Mouse (Mus musculus): ENCODE results near the gene Lrrc75a. TPM values are rescaled to one million over a fixed set of nuclear protein-coding genes. Genes with fewer than 3 reads are reported as not detected.

Lrrc75a gene
- 5.4 and 21.2 TPM in 2 replicates for polyA plus RNA-seq (2012; rRNA removed; ENCODE audit: low replicate concordance)

GRCm38 (mm10) chr11:62647661-62648590 lies at the start of gene Lrrc75a:
Lrrc75a (minus strand) TSS chr11:62648523.

DNA sequence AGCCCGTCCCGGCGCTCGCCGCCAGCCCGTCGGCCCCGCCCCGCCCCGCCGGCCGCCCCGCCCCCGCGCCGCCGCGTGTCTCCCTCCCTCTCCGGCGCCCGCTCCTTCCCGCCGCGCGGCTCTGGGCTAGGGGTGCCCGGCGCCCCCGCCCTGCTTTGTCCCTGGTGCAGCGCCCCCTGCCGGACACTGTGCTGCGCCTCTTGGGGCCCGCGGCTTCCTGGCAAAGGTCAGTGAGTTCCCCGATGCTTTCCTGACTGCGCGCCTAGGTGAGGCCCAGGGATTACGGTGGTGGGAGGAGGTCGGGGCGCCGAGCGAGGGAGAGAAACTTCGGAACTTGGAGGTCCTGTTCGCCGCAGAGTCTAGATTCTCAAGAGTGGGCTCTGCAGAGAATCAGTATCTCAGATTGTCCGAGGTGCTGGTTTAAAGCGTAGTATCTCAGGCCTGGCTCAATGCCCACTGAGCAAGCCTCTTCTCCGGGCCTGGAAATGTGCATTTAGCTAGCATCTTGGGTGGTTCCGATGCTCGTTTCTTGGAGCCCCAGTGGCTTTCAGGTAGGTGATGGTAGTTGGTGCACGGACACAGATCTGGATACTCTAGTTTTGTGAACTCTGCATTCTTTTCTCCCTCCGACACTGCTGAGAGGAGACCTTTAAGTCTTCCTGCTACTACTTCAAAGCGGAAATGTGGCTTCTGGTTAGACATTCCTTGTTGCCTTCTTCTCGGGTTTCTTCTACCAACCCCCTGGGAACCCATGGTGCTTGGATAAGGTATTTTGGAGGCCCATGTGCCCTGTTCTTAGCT lies 468 bp upstream of the Lrrc75a start, which contains the start of gene Mmgt2:
Mmgt2 (plus strand) TSS at position 74 of the 801 bp plus-strand sequence.

DNA sequence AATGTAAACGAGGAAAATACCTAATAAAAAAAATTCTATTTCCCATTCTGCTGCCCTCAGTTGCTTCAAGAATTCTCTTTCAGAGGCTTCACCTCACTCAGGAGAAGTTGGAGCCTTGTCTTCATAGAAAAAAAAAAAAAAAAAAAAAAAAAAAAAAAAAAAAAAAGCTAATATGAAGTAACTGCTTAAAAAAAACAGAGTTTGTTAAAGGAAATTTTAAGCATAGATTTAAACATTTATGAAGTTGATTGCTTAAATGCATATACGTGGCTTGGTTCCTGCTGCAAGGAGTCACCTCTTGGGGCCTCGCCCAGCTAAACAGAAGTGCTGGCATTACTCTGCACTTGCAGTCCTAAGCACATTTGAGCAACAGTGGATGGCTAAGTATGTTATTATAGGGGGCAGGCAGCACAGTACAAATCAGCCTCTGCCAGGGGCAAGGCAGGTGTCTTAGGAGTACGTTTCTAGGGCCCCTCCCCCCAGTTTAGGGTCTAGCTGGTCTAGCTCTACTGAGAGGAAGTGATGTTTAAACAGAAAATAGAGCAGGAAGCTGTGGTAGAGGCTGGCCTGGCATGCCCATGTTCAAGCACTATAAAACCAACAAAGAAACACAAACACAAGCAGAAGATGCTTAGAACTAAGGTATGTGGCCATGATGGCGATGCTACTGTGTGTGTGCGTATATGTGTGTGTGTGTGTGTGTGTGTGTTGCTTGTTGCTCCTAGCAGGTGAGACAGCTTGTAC lies 74.2 kb downstream of the Lrrc75a start, which contains the start of gene Trpv2:
Trpv2 (plus strand) TSS at position 528 of the 744 bp plus-strand sequence.

Other genes with a start within 250 kb of the Lrrc75a start
- gene Pigl, start 190.1 kb downstream of the Lrrc75a start, polyA plus RNA-seq (2012; rRNA removed; ENCODE audit: low replicate concordance), result 11.1 and 11.2 TPM in 2 replicates
- gene Ncor1, start 190.0 kb downstream of the Lrrc75a start, polyA plus RNA-seq (2012; rRNA removed; ENCODE audit: low replicate concordance), result 125 and 143 TPM in 2 replicates
- 39.3 and 53.6 TPM in 2 replicates for gene Cenpv, start 109.3 kb downstream of the Lrrc75a start, polyA plus RNA-seq (2012; rRNA removed; ENCODE audit: low replicate concordance)
- gene Ubb, start 97.4 kb downstream of the Lrrc75a start, polyA plus RNA-seq (2012; rRNA removed; ENCODE audit: low replicate concordance), result 1,963 and 2,031 TPM in 2 replicates
- 14.3 and 27.2 TPM in 2 replicates for gene Trpv2, start 74.0 kb downstream of the Lrrc75a start, polyA plus RNA-seq (2012; rRNA removed; ENCODE audit: low replicate concordance)
- 8.0 and 53.5 TPM in 2 replicates for gene Mmgt2, start 141 bp upstream of the Lrrc75a start, polyA plus RNA-seq (2012; rRNA removed; ENCODE audit: low replicate concordance)
- gene Zfp287, start 83.4 kb upstream of the Lrrc75a start, polyA plus RNA-seq (2012; rRNA removed; ENCODE audit: low replicate concordance), result 1.7 and 3.8 TPM in 2 replicates
- not detected in 2 replicates for gene Gm10428, start 104.6 kb upstream of the Lrrc75a start, polyA plus RNA-seq (2012; rRNA removed; ENCODE audit: low replicate concordance)
- gene Zfp286, start 140.9 kb upstream of the Lrrc75a start, polyA plus RNA-seq (2012; rRNA removed; ENCODE audit: low replicate concordance), result 0.83 and 4.6 TPM in 2 replicates
- 10.5 and 10.9 TPM in 2 replicates for gene Trim16, start 171.7 kb upstream of the Lrrc75a start, polyA plus RNA-seq (2012; rRNA removed; ENCODE audit: low replicate concordance)
- 0.41 and 0.52 TPM in 2 replicates for gene Fbxw10, start 198.5 kb upstream of the Lrrc75a start, polyA plus RNA-seq (2012; rRNA removed; ENCODE audit: low replicate concordance)
- 15.8 and 19.9 TPM in 2 replicates for gene Tvp23b, start 230.9 kb upstream of the Lrrc75a start, polyA plus RNA-seq (2012; rRNA removed; ENCODE audit: low replicate concordance)

All from subcutaneous adipose tissue, adult 2 months (tissue).